8 mouse cellular contexts compared by ENCODE assay signal in genomic region chr17:29370984-29371723, GRCm38 (mm10). TPM values are rescaled to one million over a fixed set of nuclear protein-coding genes. Genes with fewer than 3 reads are reported as not detected.
DNase-seq lines count a peak whose midpoint lies in the region; ATAC-seq lines count a peak whose summit lies in the region.

No protein-coding gene starts in this region.

- 5% methylated on average over 5 of the region's 5 CpGs for WGBS in forebrain, embryonic 16.5 days
- 8% methylated on average over 5 of the region's 5 CpGs for WGBS in hindbrain, embryonic 13.5 days

- no peak overlapping the region for H3K4me3 ChIP-seq in forebrain, embryonic 16.5 days (replicated peaks; ENCODE audit: low read length)
- H3K4me3 ChIP-seq in hindbrain, embryonic 13.5 days = no peak overlapping the region

- no peaks in the 10 kb centered on the region for H3K9me3 ChIP-seq in forebrain, embryonic 16.5 days (ENCODE audit: control insufficient read depth, low read length)
- H3K9me3 ChIP-seq in hindbrain, embryonic 13.5 days = no peaks in the 10 kb centered on the region

- no peaks in the 10 kb centered on the region for H3K27me3 ChIP-seq in forebrain, embryonic 16.5 days (replicated peaks; ENCODE audit: control insufficient read depth, insufficient read depth, low read length)
- peaks cover 14% of the 10 kb centered on the region; the same call in 1 of the 2 replicates for H3K27me3 ChIP-seq in hindbrain, embryonic 13.5 days

- H3K9ac ChIP-seq in forebrain, embryonic 16.5 days (replicated peaks; ENCODE audit: low read depth, low read length) = no peak overlapping the region
- no peak overlapping the region; the same call in 1 of the 2 replicates for H3K9ac ChIP-seq in hindbrain, embryonic 13.5 days

- peak; percentile 66 for DNase-seq in MEL-GATA-1-ER (ENCODE audit: extremely low read depth, low read depth)
- peak; percentile 88 for DNase-seq in cerebellum, adult 11-12 months
- DNase-seq in layer of hippocampus, postnatal 25 days (ENCODE audit: extremely low spot score in 1 of 2, low spot score in 1 of 2) = peak; percentile 87 to 97
- DNase-seq in lung, postnatal 36 days = peak; percentile 97
- DNase-seq in retina, embryonic 14.5 days (ENCODE audit: low spot score) = peak; percentile 98
- DNase-seq in thymus, postnatal 36 days = peak; percentile 87 to 89

- 0 out of 2 replicates have a peak, but pooled peaks cover 5% of the 10 kb centered on the region for H3K4me1 ChIP-seq in forebrain, embryonic 16.5 days (replicated peaks; ENCODE audit: control insufficient read depth, insufficient read depth, low read length)
- H3K4me1 ChIP-seq in hindbrain, embryonic 13.5 days (replicated peaks) = no peaks in the 10 kb centered on the region; the same call in 1 of the 2 replicates

- H3K36me3 ChIP-seq in forebrain, embryonic 16.5 days (ENCODE audit: control insufficient read depth, insufficient read depth) = no peaks in the 10 kb centered on the region
- no peaks in the 10 kb centered on the region for H3K36me3 ChIP-seq in hindbrain, embryonic 13.5 days

- H3K4me2 ChIP-seq in forebrain, embryonic 16.5 days (ENCODE audit: low read length) = no peak overlapping the region
- H3K4me2 ChIP-seq in hindbrain, embryonic 13.5 days = 0 out of 2 replicates have a peak overlapping the region, but pooled peaks have one; percentile 1

- peak; percentile 54 for ATAC-seq in forebrain, embryonic 16.5 days
- peak; percentile 70 for ATAC-seq in hindbrain, embryonic 13.5 days (ENCODE audit: low FRiP score)

- no peak overlapping the region for H3K27ac ChIP-seq in forebrain, embryonic 16.5 days (ENCODE audit: low read length)
- H3K27ac ChIP-seq in hindbrain, embryonic 13.5 days = no peak overlapping the region

RNA-seq across cellular contexts. Expression of gene Fgd2, which starts 10.4 kb away (rescaled TPM):
- 5.5 and 9.7 TPM in 2 replicates for polyA plus RNA-seq in forebrain, embryonic 16.5 days (2015; fragmentation: Nextera tagmentation; extraction: Ambion mirVana)
- 3.8 and 5.3 TPM in 2 replicates for polyA plus RNA-seq in hindbrain, embryonic 13.5 days (2015; fragmentation: Nextera tagmentation; extraction: Ambion mirVana)
- 1 to 10 TPM; 5.6 to 8.2 TPM for total RNA-seq in layer of hippocampus, postnatal 25 days (2021)

RNA-seq across cellular contexts. Expression of gene Mtch1, which starts 23.4 kb away (rescaled TPM):
- polyA plus RNA-seq in forebrain, embryonic 16.5 days (2015; fragmentation: Nextera tagmentation; extraction: Ambion mirVana) = 417 and 434 TPM in 2 replicates
- polyA plus RNA-seq in hindbrain, embryonic 13.5 days (2015; fragmentation: Nextera tagmentation; extraction: Ambion mirVana) = 423 TPM in 2 replicates
- 100 to 1,000 TPM; 556 to 630 TPM for total RNA-seq in layer of hippocampus, postnatal 25 days (2021)

RNA-seq across cellular contexts. Expression of gene Pi16, which starts 53.7 kb away (rescaled TPM):
- 1.2 and 2.0 TPM in 2 replicates for polyA plus RNA-seq in forebrain, embryonic 16.5 days (2015; fragmentation: Nextera tagmentation; extraction: Ambion mirVana)
- polyA plus RNA-seq in hindbrain, embryonic 13.5 days (2015; fragmentation: Nextera tagmentation; extraction: Ambion mirVana) = 1.3 and 2.0 TPM in 2 replicates
- total RNA-seq in layer of hippocampus, postnatal 25 days (2021) = 1 to 10 TPM in 1 of 2 experiments, under 1 TPM in 1; 0.98 to 1.5 TPM
